Mouse (Mus musculus): Measurements from ENCODE around the gene Zim1. TPM values are rescaled to one million over a fixed set of nuclear protein-coding genes. Genes with fewer than 3 reads are reported as not detected.

Gene Zim1
- total RNA-seq, 2 experiments from 2014 or later: 19.1 to 20.3 TPM

GRCm38 (mm10) chr7:6652151-6652550, 44.1 kb downstream of the Zim1 start:
- DNase-seq (ENCODE audit: low spot score in 2 of 2): no peak

GRCm38 (mm10) chr7:6651221-6651620, 45.0 kb downstream of the Zim1 start:
- DNase-seq (ENCODE audit: low spot score in 2 of 2): no peak

- no peak for DNase-seq (ENCODE audit: low spot score in 2 of 2)
Observed at GRCm38 (mm10) chr7:6650526-6650925, 45.7 kb downstream of the Zim1 start.

GRCm38 (mm10) chr7:6645821-6646220, 50.4 kb downstream of the Zim1 start:
- no peak for DNase-seq (ENCODE audit: low spot score in 2 of 2)

GRCm38 (mm10) chr7:6638076-6638475, 58.2 kb downstream of the Zim1 start:
- no peak for DNase-seq (ENCODE audit: low spot score in 2 of 2)

- no peak for DNase-seq (ENCODE audit: low spot score in 2 of 2)
Observed at GRCm38 (mm10) chr7:6636741-6637140, 59.5 kb downstream of the Zim1 start.

- DNase-seq (ENCODE audit: low spot score in 2 of 2): no peak
Observed at GRCm38 (mm10) chr7:6635831-6636230, 60.4 kb downstream of the Zim1 start.

Other genes with a start within 250 kb of the Zim1 start
- gene Olfr1336, start 240.3 kb downstream of the Zim1 start, total RNA-seq (2021): under 1 TPM in 1 of 2 experiments, not detected in 1; 0.04 TPM
- gene Olfr1346, start 229.3 kb downstream of the Zim1 start, total RNA-seq (2021): not detected
- not detected for gene Olfr5, start 209.5 kb downstream of the Zim1 start, total RNA-seq (2021)
- not detected for gene Olfr1347, start 196.7 kb downstream of the Zim1 start, total RNA-seq (2021)
- not detected for gene Olfr1348, start 187.7 kb downstream of the Zim1 start, total RNA-seq (2021)
- gene Olfr1349, start 173.5 kb downstream of the Zim1 start, total RNA-seq (2021): under 1 TPM in 1 of 2 experiments, not detected in 1; 0.22 TPM
- not detected for gene Olfr1350, start 131.6 kb downstream of the Zim1 start, total RNA-seq (2021)
- 100 to 1,000 TPM; 158 to 168 TPM for gene Peg3, start 34.0 kb upstream of the Zim1 start, total RNA-seq (2021)
- gene Usp29, start 34.1 kb upstream of the Zim1 start, total RNA-seq (2021): 10 to 100 TPM; 47.1 to 47.6 TPM

Measured in layer of hippocampus, postnatal 10 days (tissue).